Mouse (Mus musculus) E14TG2a.4 (cell line): ENCODE data around the gene Taf6.

Experiments used
- CTCF ChIP-seq: conservative IDR thresholded peaks from 2 replicates; pipeline ENCODE4 v1.5.1; 2014; ENCODE audit warnings: low read length
- POU5F1 ChIP-seq: IDR thresholded peaks from 2 replicates; pipeline ENCODE4 v1.6.1; 2014; ENCODE audit warnings: low read length, borderline replicate concordance

DNA sequence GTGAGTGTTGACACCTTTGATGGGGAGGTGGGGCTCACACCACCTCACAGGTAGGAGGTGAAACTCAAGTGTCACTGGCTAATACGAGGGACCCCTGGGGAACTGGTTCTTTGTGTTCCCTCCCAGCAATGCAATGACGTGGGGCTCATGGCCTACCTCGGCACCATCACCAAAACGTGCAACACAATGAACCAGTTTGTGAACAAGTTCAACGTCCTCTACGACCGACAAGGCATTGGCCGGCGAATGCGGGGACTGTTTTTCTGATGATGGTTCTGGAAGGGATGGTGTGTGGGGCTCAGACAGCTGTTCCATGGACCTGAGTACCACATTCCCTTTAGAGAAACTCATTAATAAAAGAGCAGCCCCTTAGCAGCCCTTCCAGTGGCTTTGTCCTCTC lies 23.6 kb downstream of the Taf6 start:
- TF ChIP-seq CTCF (no peak), POU5F1 (no peak)
